Mouse (Mus musculus): ENCODE results near the gene 2810408A11Rik. TPM values are rescaled to one million over a fixed set of nuclear protein-coding genes. Genes with fewer than 3 reads are reported as not detected.

The 2810408A11Rik gene
- total and polyA plus RNA-seq, 3 experiments: 0.81 to 1.3 TPM; not detected in 1

DNA sequence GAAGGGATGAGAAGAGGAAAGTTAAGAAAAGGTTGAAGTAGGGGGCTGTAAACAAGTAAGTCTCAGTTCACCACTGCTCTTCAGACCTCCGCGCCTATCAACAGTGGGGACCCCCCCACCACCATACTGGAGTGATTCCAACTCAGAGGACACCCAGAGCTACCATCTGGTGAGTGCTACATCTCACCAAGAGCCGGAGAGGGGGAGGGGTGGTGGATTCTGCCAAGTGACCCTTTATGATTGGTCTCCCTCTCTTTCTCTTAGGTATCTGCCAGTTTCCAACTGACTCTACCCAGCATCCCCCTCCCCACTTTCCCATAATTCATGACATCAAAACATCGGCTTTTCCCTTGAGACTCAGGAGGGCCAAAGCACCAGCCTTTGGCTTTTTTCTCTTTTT is 40.2 kb upstream of the 2810408A11Rik start:
- TF ChIP-seq KAT2A (conservative IDR thresholded peaks at IDR 0.05; ENCODE audit: low read depth, low read length) (no peak), GATA1 (IDR thresholded peaks at IDR 0.05; ENCODE audit: low read depth, low read length) (no peak), ETS1 (IDR thresholded peaks at IDR 0.05; ENCODE audit: low read depth, low read length) (no peak), CHD2 (IDR thresholded peaks at IDR 0.05; ENCODE audit: low read length) (no peak), NRF1 (IDR thresholded peaks at IDR 0.05; ENCODE audit: insufficient read depth, low read depth, low read length, poor library complexity, severe bottlenecking) (no peak), TAL1 (IDR thresholded peaks at IDR 0.05; ENCODE audit: low read length) (no peak), MAX (IDR thresholded peaks at IDR 0.05; ENCODE audit: low read length) (no peak), CTCF (IDR thresholded peaks at IDR 0.05 in 2 of 3, conservative IDR thresholded peaks at IDR 0.05 in 1 of 3; ENCODE audit: control insufficient read depth in 1 of 3, insufficient read depth in 1 of 3, low read depth in 2 of 3, low read length in 3 of 3, poor library complexity in 1 of 3, severe bottlenecking in 1 of 3) (no peak), TCF12 (IDR thresholded peaks at IDR 0.05; ENCODE audit: low read depth, low read length) (no peak), HCFC1 (IDR thresholded peaks at IDR 0.05; ENCODE audit: low read depth, low read length) (no peak), GABPA (IDR thresholded peaks at IDR 0.05; ENCODE audit: low read depth, low read length) (no peak), MYB (IDR thresholded peaks at IDR 0.05; ENCODE audit: low read depth, low read length) (no peak), POLR2A (IDR thresholded peaks at IDR 0.05; ENCODE audit: control insufficient read depth in 1 of 2, insufficient read depth in 1 of 2, low read depth in 1 of 2, low read length in 2 of 2, poor library complexity in 1 of 2) (no peak), ZMIZ1 (IDR thresholded peaks at IDR 0.05; ENCODE audit: low read depth, low read length) (no peak)
- Histone ChIP-seq H3K9me3 (replicated peaks; ENCODE audit: insufficient read depth, low read length) (no peaks in the 10 kb centered on the region), H3K27me3 (ENCODE audit: control insufficient read depth in 1 of 2, insufficient read depth in 2 of 2, low read length in 2 of 2) (peaks cover 10 to 14% of the 10 kb centered on the region in 2 experiments), H3K27ac (ENCODE audit: control insufficient read depth, low read depth, low read length) (no peak overlapping the region), H3K4me1 (ENCODE audit: control insufficient read depth in 1 of 2, insufficient read depth in 2 of 2, low read length in 2 of 2) (no peaks in the 10 kb centered on the region), H3K36me3 (ENCODE audit: control insufficient read depth in 1 of 2, insufficient read depth in 2 of 2, low read length in 2 of 2) (no peaks in the 10 kb centered on the region), H3K79me2 (ENCODE audit: control insufficient read depth, insufficient read depth, low read length, poor library complexity) (no peaks in the 10 kb centered on the region), H3K4me3 (ENCODE audit: control insufficient read depth in 1 of 2, insufficient read depth in 1 of 2, low read depth in 2 of 2, low read length in 2 of 2) (no peak overlapping the region), H3K9ac (ENCODE audit: control insufficient read depth, low read depth, low read length, poor library complexity, severe bottlenecking) (no peak overlapping the region)
- no peak for DNase-seq (ENCODE audit: low read depth, low spot score)

DNA sequence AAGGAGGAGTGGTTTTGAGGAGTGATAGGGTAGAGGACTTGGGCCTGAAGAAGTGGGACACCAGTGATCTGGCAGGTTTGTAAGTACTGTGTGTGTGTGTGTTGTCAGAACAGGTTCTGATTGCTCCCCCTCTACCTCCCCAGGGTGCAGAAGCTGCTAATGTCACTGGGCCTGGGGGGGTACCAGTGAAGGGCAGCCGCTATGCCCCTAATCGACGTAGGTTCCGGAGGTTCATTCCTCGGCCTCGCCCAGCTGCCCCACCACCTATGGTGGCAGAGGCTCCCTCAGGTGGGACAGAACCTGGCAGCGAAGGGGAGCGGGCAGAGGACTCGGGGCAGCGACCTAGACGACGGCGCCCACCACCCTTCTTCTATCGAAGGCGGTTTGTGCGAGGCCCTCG is 38.9 kb upstream of the 2810408A11Rik start:
- H3K79me2 ChIP-seq (ENCODE audit: control insufficient read depth, insufficient read depth, low read length, poor library complexity): no peaks in the 10 kb centered on the region
- peaks cover 10 to 14% of the 10 kb centered on the region in 2 experiments for H3K27me3 ChIP-seq (ENCODE audit: control insufficient read depth in 1 of 2, insufficient read depth in 2 of 2, low read length in 2 of 2)
- H3K27ac ChIP-seq (ENCODE audit: control insufficient read depth, low read depth, low read length): no peak overlapping the region
- peaks cover 0 to 3% of the 10 kb centered on the region in 2 experiments; a peak in 1 of 4 replicates for H3K36me3 ChIP-seq (ENCODE audit: control insufficient read depth in 1 of 2, insufficient read depth in 2 of 2, low read length in 2 of 2)
- 0 out of 4 replicates have a peak, but pooled peaks cover 3 to 4% of the 10 kb centered on the region in 2 experiments for H3K4me1 ChIP-seq (ENCODE audit: control insufficient read depth in 1 of 2, insufficient read depth in 2 of 2, low read length in 2 of 2)
- no peak for DNase-seq (ENCODE audit: low read depth, low spot score)
- no peaks in the 10 kb centered on the region for H3K9me3 ChIP-seq (replicated peaks; ENCODE audit: insufficient read depth, low read length)
- no peak overlapping the region for H3K4me3 ChIP-seq (ENCODE audit: control insufficient read depth in 1 of 2, insufficient read depth in 1 of 2, low read depth in 2 of 2, low read length in 2 of 2)
- TF ChIP-seq MAFK (IDR thresholded peaks at IDR 0.05; ENCODE audit: borderline replicate concordance, low read depth, low read length) (no peak), NRF1 (IDR thresholded peaks at IDR 0.05; ENCODE audit: insufficient read depth, low read depth, low read length, poor library complexity, severe bottlenecking) (no peak), MEF2A (IDR thresholded peaks at IDR 0.05; ENCODE audit: extremely low read depth, insufficient replicate concordance, low read depth, low read length, poor library complexity, severe bottlenecking) (no peak), ZNF384 (IDR thresholded peaks at IDR 0.05; ENCODE audit: low read depth, low read length) (no peak), TAL1 (IDR thresholded peaks at IDR 0.05; ENCODE audit: low read length) (no peak)
- H3K9ac ChIP-seq (ENCODE audit: control insufficient read depth, low read depth, low read length, poor library complexity, severe bottlenecking): no peak overlapping the region
